Mouse (Mus musculus): ENCODE data around the gene Npcd. TPM values are rescaled to one million over a fixed set of nuclear protein-coding genes. Genes with fewer than 3 reads are reported as not detected.
A peak's percentile ranks its signal among the peaks of the same experiment; 100 is the strongest.

The Npcd gene
- polyA plus RNA-seq, 1 experiment from 2014 or later = not detected

- Histone ChIP-seq H3K27me3 (replicated peaks; ENCODE audit: control insufficient read depth, insufficient read depth, low read length) (no peaks in the 10 kb centered on the region), H3K27ac (replicated peaks; ENCODE audit: low read depth, low read length) (no peak overlapping the region), H3K4me3 (ENCODE audit: low read depth, low read length) (no peak overlapping the region), H3K4me2 (ENCODE audit: low read depth, low read length) (no peak overlapping the region), H3K36me3 (ENCODE audit: control insufficient read depth, insufficient read depth, low read length) (no peaks in the 10 kb centered on the region), H3K9me3 (ENCODE audit: control insufficient read depth, low read length) (0 out of 2 replicates have a peak, but pooled peaks cover 3% of the 10 kb centered on the region), H3K9ac (ENCODE audit: low read depth, low read length) (no peak overlapping the region), H3K4me1 (ENCODE audit: control insufficient read depth, insufficient read depth, low read length) (no peaks in the 10 kb centered on the region)
- 83% methylated on average over 8 of the region's 8 CpGs for WGBS
- ATAC-seq (ENCODE audit: low read depth) (no peak), DNase-seq (ENCODE audit: low spot score) (no peak)
These were observed 39.5 kb upstream of the Npcd start for GRCm38 (mm10) chr15:79873545-79873944.

GRCm38 (mm10) chr15:79867260-79868002 lies 33.4 kb upstream of the Npcd start:
- Histone ChIP-seq H3K27ac (replicated peaks; ENCODE audit: low read depth, low read length) (no peak overlapping the region), H3K36me3 (ENCODE audit: control insufficient read depth, insufficient read depth, low read length) (no peaks in the 10 kb centered on the region), H3K27me3 (replicated peaks; ENCODE audit: control insufficient read depth, insufficient read depth, low read length) (no peaks in the 10 kb centered on the region), H3K4me1 (ENCODE audit: control insufficient read depth, insufficient read depth, low read length) (no peaks in the 10 kb centered on the region), H3K4me2 (ENCODE audit: low read depth, low read length) (no peak overlapping the region), H3K4me3 (ENCODE audit: low read depth, low read length) (no peak overlapping the region), H3K9me3 (ENCODE audit: control insufficient read depth, low read length) (0 out of 2 replicates have a peak, but pooled peaks cover 8% of the 10 kb centered on the region), H3K9ac (ENCODE audit: low read depth, low read length) (no peak overlapping the region)
- ATAC-seq (ENCODE audit: low read depth) (no peak), DNase-seq (ENCODE audit: low spot score) (no peak)
- 81% methylated on average over 3 of the region's 3 CpGs for whole genome bisulfite sequencing

- Histone ChIP-seq H3K9me3 (ENCODE audit: control insufficient read depth, low read length) (no peaks in the 10 kb centered on the region), H3K9ac (ENCODE audit: low read depth, low read length) (no peak overlapping the region), H3K4me1 (ENCODE audit: control insufficient read depth, insufficient read depth, low read length) (no peaks in the 10 kb centered on the region), H3K4me2 (ENCODE audit: low read depth, low read length) (no peak overlapping the region), H3K27me3 (replicated peaks; ENCODE audit: control insufficient read depth, insufficient read depth, low read length) (no peaks in the 10 kb centered on the region), H3K27ac (replicated peaks; ENCODE audit: low read depth, low read length) (no peak overlapping the region), H3K36me3 (ENCODE audit: control insufficient read depth, insufficient read depth, low read length) (no peaks in the 10 kb centered on the region), H3K4me3 (ENCODE audit: low read depth, low read length) (no peak overlapping the region)
- no peak for DNase-seq (ENCODE audit: low spot score)
- WGBS = 83% methylated on average over 9 of the region's 9 CpGs
- ATAC-seq (ENCODE audit: low read depth) = no peak
These were observed 25.8 kb upstream of the Npcd start for GRCm38 (mm10) chr15:79859821-79860220.

- DNase-seq (ENCODE audit: low spot score) = no peak
- WGBS = 88% methylated on average over 5 of the region's 5 CpGs
- Histone ChIP-seq H3K36me3 (ENCODE audit: control insufficient read depth, insufficient read depth, low read length) (no peaks in the 10 kb centered on the region), H3K27ac (replicated peaks; ENCODE audit: low read depth, low read length) (no peak overlapping the region), H3K4me3 (ENCODE audit: low read depth, low read length) (no peak overlapping the region), H3K4me1 (ENCODE audit: control insufficient read depth, insufficient read depth, low read length) (no peaks in the 10 kb centered on the region), H3K9ac (ENCODE audit: low read depth, low read length) (no peak overlapping the region), H3K9me3 (ENCODE audit: control insufficient read depth, low read length) (no peaks in the 10 kb centered on the region), H3K4me2 (ENCODE audit: low read depth, low read length) (no peak overlapping the region), H3K27me3 (replicated peaks; ENCODE audit: control insufficient read depth, insufficient read depth, low read length) (no peaks in the 10 kb centered on the region)
- ATAC-seq (ENCODE audit: low read depth) = no peak
These were observed 24.9 kb upstream of the Npcd start for GRCm38 (mm10) chr15:79858979-79859378.

DNA sequence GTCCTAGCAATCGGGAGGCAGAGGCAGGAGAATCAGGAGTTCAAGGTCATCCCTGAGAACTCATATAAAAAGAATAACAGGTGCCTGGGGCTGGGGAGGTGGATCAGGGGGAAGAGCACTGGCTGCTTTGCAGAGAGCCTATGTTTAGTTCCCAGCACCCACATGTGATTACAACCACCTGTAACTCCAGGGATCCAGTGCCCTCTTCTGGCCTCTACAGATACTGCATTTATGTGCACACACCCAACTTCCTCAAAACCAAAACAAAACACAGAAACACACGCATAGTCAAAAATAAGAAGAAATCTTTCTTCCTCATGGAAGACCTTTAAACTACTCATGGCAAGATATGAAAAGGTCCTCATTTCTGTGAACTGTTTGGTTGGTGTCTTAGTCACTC lies 16.1 kb upstream of the Npcd start:
- Histone ChIP-seq H3K27ac (replicated peaks; ENCODE audit: low read depth, low read length) (no peak overlapping the region), H3K27me3 (replicated peaks; ENCODE audit: control insufficient read depth, insufficient read depth, low read length) (no peaks in the 10 kb centered on the region), H3K4me1 (ENCODE audit: control insufficient read depth, insufficient read depth, low read length) (peaks cover 15% of the 10 kb centered on the region), H3K36me3 (ENCODE audit: control insufficient read depth, insufficient read depth, low read length) (no peaks in the 10 kb centered on the region), H3K4me3 (ENCODE audit: low read depth, low read length) (no peak overlapping the region), H3K4me2 (ENCODE audit: low read depth, low read length) (no peak overlapping the region), H3K9me3 (ENCODE audit: control insufficient read depth, low read length) (no peaks in the 10 kb centered on the region), H3K9ac (ENCODE audit: low read depth, low read length) (no peak overlapping the region)
- WGBS = 93% methylated on average over 2 of the region's 2 CpGs
- DNase-seq (ENCODE audit: low spot score) = no peak
- no peak for ATAC-seq (ENCODE audit: low read depth)

DNA sequence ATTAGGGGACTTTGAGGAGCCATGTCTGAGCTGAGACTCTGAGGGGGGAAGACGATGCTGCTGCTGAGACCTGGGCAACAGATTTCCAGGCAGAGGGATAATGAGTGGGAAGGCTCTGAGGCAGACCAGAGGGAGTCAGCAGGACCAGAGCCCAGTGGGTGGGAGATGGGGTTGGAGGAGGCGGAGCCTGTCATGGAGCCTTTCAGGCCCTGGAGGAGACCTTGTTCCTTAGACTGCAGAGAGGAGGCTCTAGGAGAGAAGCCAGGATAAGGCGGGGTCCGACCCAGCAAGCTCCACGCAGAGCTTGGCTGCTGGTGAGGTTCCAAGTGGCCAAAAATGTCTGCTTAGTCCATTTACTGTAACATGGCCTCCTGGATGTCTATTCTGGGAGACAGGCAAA lies 13.1 kb upstream of the Npcd start:
- WGBS = 16% methylated on average over 5 of the region's 5 CpGs
- Histone ChIP-seq H3K4me2 (ENCODE audit: low read depth, low read length) (0 out of 2 replicates have a peak overlapping the region, but pooled peaks have one; percentile 4), H3K36me3 (ENCODE audit: control insufficient read depth, insufficient read depth, low read length) (no peaks in the 10 kb centered on the region), H3K4me3 (ENCODE audit: low read depth, low read length) (no peak overlapping the region), H3K27me3 (replicated peaks; ENCODE audit: control insufficient read depth, insufficient read depth, low read length) (no peaks in the 10 kb centered on the region), H3K4me1 (ENCODE audit: control insufficient read depth, insufficient read depth, low read length) (peaks cover 15% of the 10 kb centered on the region), H3K9ac (ENCODE audit: low read depth, low read length) (no peak overlapping the region), H3K27ac (replicated peaks; ENCODE audit: low read depth, low read length) (peak overlapping the region; percentile 63), H3K9me3 (ENCODE audit: control insufficient read depth, low read length) (no peaks in the 10 kb centered on the region)
- DNase-seq (ENCODE audit: low spot score) (peak; percentile 84), ATAC-seq (ENCODE audit: low read depth) (peak; percentile 87)

DNA sequence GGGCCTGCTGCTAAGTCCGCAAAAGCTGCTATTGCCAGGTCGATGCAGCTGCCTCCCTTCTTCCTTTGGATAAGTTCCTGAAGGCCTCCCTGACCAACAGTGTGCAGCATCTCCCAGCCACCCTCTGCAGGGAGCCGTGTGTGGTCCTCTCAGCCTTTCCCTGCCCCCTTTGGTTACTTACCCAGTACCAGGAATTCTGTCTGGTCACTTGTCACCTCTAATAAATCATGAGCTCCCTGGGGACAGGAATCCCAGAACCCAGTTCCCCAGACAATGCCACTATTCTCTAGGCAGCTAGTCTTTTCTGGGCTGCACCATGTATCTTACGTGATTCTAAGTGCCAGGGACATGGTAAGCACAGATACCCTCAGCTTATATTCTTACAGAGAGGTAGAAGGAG lies 11.9 kb upstream of the Npcd start:
- H3K4me2 ChIP-seq (ENCODE audit: low read depth, low read length) = no peak overlapping the region
- no peak overlapping the region for H3K4me3 ChIP-seq (ENCODE audit: low read depth, low read length)
- WGBS = 68% methylated on average over 4 of the region's 4 CpGs
- no peaks in the 10 kb centered on the region for H3K36me3 ChIP-seq (ENCODE audit: control insufficient read depth, insufficient read depth, low read length)
- DNase-seq (ENCODE audit: low spot score) (no peak), ATAC-seq (ENCODE audit: low read depth) (no peak)
- no peak overlapping the region for H3K9ac ChIP-seq (ENCODE audit: low read depth, low read length)
- no peaks in the 10 kb centered on the region for H3K9me3 ChIP-seq (ENCODE audit: control insufficient read depth, low read length)
- H3K27me3 ChIP-seq (replicated peaks; ENCODE audit: control insufficient read depth, insufficient read depth, low read length) = no peaks in the 10 kb centered on the region
- peaks cover 15% of the 10 kb centered on the region for H3K4me1 ChIP-seq (ENCODE audit: control insufficient read depth, insufficient read depth, low read length)
- no peak overlapping the region for H3K27ac ChIP-seq (replicated peaks; ENCODE audit: low read depth, low read length)

GRCm38 (mm10) chr15:79842985-79843384 lies 8.9 kb upstream of the Npcd start:
- 84% methylated on average over 3 of the region's 3 CpGs for WGBS
- H3K4me1 ChIP-seq (ENCODE audit: control insufficient read depth, insufficient read depth, low read length) = peaks cover 13% of the 10 kb centered on the region
- no peak for ATAC-seq (ENCODE audit: low read depth)

GRCm38 (mm10) chr15:79840281-79840680 lies 6.2 kb upstream of the Npcd start:
- DNase-seq (ENCODE audit: low spot score) (no peak), ATAC-seq (ENCODE audit: low read depth) (no peak)
- no peak overlapping the region for H3K4me3 ChIP-seq (ENCODE audit: low read depth, low read length)
- no peaks in the 10 kb centered on the region for H3K9me3 ChIP-seq (ENCODE audit: control insufficient read depth, low read length)
- H3K27ac ChIP-seq (replicated peaks; ENCODE audit: low read depth, low read length) = no peak overlapping the region
- H3K36me3 ChIP-seq (ENCODE audit: control insufficient read depth, insufficient read depth, low read length) = no peaks in the 10 kb centered on the region
- no peak overlapping the region for H3K4me2 ChIP-seq (ENCODE audit: low read depth, low read length)
- H3K9ac ChIP-seq (ENCODE audit: low read depth, low read length) = no peak overlapping the region
- peaks cover 3% of the 10 kb centered on the region; the same call in 1 of the 2 replicates for H3K4me1 ChIP-seq (ENCODE audit: control insufficient read depth, insufficient read depth, low read length)
- H3K27me3 ChIP-seq (replicated peaks; ENCODE audit: control insufficient read depth, insufficient read depth, low read length) = no peaks in the 10 kb centered on the region
- WGBS = 32% methylated on average over 2 of the region's 2 CpGs

More at GRCm38 (mm10) chr15:79842985-79843384, 8.9 kb upstream of the Npcd start:
- H3K27me3 ChIP-seq (replicated peaks; ENCODE audit: control insufficient read depth, insufficient read depth, low read length) = no peaks in the 10 kb centered on the region
- no peaks in the 10 kb centered on the region for H3K9me3 ChIP-seq (ENCODE audit: control insufficient read depth, low read length)
- no peak overlapping the region for H3K4me2 ChIP-seq (ENCODE audit: low read depth, low read length)
- no peak overlapping the region for H3K4me3 ChIP-seq (ENCODE audit: low read depth, low read length)
- H3K9ac ChIP-seq (ENCODE audit: low read depth, low read length) = no peak overlapping the region
- no peak for DNase-seq (ENCODE audit: low spot score)
- no peak overlapping the region for H3K27ac ChIP-seq (replicated peaks; ENCODE audit: low read depth, low read length)
- H3K36me3 ChIP-seq (ENCODE audit: control insufficient read depth, insufficient read depth, low read length) = no peaks in the 10 kb centered on the region

All from embryonic facial prominence, embryonic 14.5 days (tissue).